Mouse (Mus musculus) ES-Bruce4 (cell line): ENCODE measurements around the gene Ugt1a2.

Experiments used
- CTCF ChIP-seq: IDR thresholded peaks from one replicate; pipeline ENCODE4 v1.8.1; 2011; ENCODE audit warnings: low read depth, low read length
- EP300 ChIP-seq: IDR thresholded peaks from 2 replicates; pipeline ENCODE4 v1.6.1; 2011; ENCODE audit warnings: low read depth, low read length; ENCODE audit not compliant: insufficient read depth
- POLR2A ChIP-seq: IDR thresholded peaks from one replicate; pipeline ENCODE4 v1.8.1; 2011; ENCODE audit warnings: low read length; ENCODE audit not compliant: insufficient read depth

GRCm38 (mm10) chr1:88268070-88268469, 67.7 kb downstream of the Ugt1a2 start:
- TF ChIP-seq CTCF: no peak
- TF ChIP-seq POLR2A: no peak
- no peak for TF ChIP-seq EP300
